In genomic region chr6:129449743-129450142, GRCm38 (mm10) we compare ENCODE assay signal across 19 mouse cellular contexts. TPM values are rescaled to one million over a fixed set of nuclear protein-coding genes. Genes with fewer than 3 reads are reported as not detected.
DNase-seq lines count a peak whose midpoint lies in the region; ATAC-seq and TF ChIP-seq lines count a peak whose summit lies in the region.
"Had no signal": no experiment of that assay in that cellular context is flagged by ENCODE, and none has a peak within 500 bp of the region (broad histone marks: within the 10 kb centered on the region; RNA-seq: fewer than 3 reads in every experiment).

No protein-coding gene starts in this region.

- H3K9ac ChIP-seq in embryonic facial prominence, embryonic 11.5 days (replicated peaks; ENCODE audit: low read length), result no peak overlapping the region
- no peak overlapping the region for H3K9ac ChIP-seq in lung, embryonic 15.5 days
- H3K9ac ChIP-seq: embryonic facial prominence, embryonic 12.5 days; hindbrain, embryonic 15.5 days; liver, embryonic 12.5 days; neural tube, embryonic 15.5 days had no signal

- TF ChIP-seq POLR2A in kidney, adult 2 months (IDR thresholded peaks at IDR 0.05; ENCODE audit: low read depth, low read length), result no peak

- H3K9me3 ChIP-seq in embryonic facial prominence, embryonic 11.5 days (replicated peaks; ENCODE audit: control insufficient read depth, low read length), result no peaks in the 10 kb centered on the region
- no peaks in the 10 kb centered on the region for H3K9me3 ChIP-seq in embryonic facial prominence, embryonic 10.5 days
- no peaks in the 10 kb centered on the region for H3K9me3 ChIP-seq in lung, embryonic 15.5 days
- H3K9me3 ChIP-seq: embryonic facial prominence, embryonic 12.5 days; hindbrain, embryonic 15.5 days; liver, embryonic 12.5 days; megakaryocyte, embryonic 14.5 days; neural tube, embryonic 15.5 days had no signal

- no peaks in the 10 kb centered on the region for H3K36me3 ChIP-seq in embryonic facial prominence, embryonic 11.5 days (replicated peaks; ENCODE audit: control insufficient read depth, insufficient read depth, low read depth, low read length)
- no peaks in the 10 kb centered on the region for H3K36me3 ChIP-seq in embryonic facial prominence, embryonic 10.5 days (replicated peaks)
- no peaks in the 10 kb centered on the region for H3K36me3 ChIP-seq in kidney, adult 2 months (ENCODE audit: control insufficient read depth, insufficient read depth, low read length)
- H3K36me3 ChIP-seq in lung, embryonic 15.5 days, result no peaks in the 10 kb centered on the region
- H3K36me3 ChIP-seq: embryonic facial prominence, embryonic 12.5 days; hindbrain, embryonic 15.5 days; liver, embryonic 12.5 days; neural tube, embryonic 15.5 days had no signal

- H3K27me3 ChIP-seq in embryonic facial prominence, embryonic 11.5 days (ENCODE audit: control insufficient read depth, insufficient read depth, low read length), result no peaks in the 10 kb centered on the region
- H3K27me3 ChIP-seq in embryonic facial prominence, embryonic 10.5 days (replicated peaks; ENCODE audit: low read depth, poor library complexity, severe bottlenecking), result no peaks in the 10 kb centered on the region
- no peaks in the 10 kb centered on the region for H3K27me3 ChIP-seq in kidney, adult 2 months (replicated peaks; ENCODE audit: control insufficient read depth, insufficient read depth, low read length)
- H3K27me3 ChIP-seq in lung, embryonic 15.5 days, result no peaks in the 10 kb centered on the region
- H3K27me3 ChIP-seq: embryonic facial prominence, embryonic 12.5 days; hindbrain, embryonic 15.5 days; liver, embryonic 12.5 days; megakaryocyte, embryonic 14.5 days; neural tube, embryonic 15.5 days had no signal

- no peak overlapping the region for H3K4me2 ChIP-seq in embryonic facial prominence, embryonic 11.5 days (ENCODE audit: low read depth, low read length)
- peak overlapping the region; percentile 41 for H3K4me2 ChIP-seq in lung, embryonic 15.5 days
- H3K4me2 ChIP-seq: embryonic facial prominence, embryonic 12.5 days; hindbrain, embryonic 15.5 days; liver, embryonic 12.5 days; neural tube, embryonic 15.5 days had no signal

- no peak overlapping the region for H3K27ac ChIP-seq in embryonic facial prominence, embryonic 11.5 days (replicated peaks; ENCODE audit: low read depth, low read length)
- no peak overlapping the region for H3K27ac ChIP-seq in embryonic facial prominence, embryonic 10.5 days (replicated peaks)
- peak overlapping the region; percentile 47; the same call in 1 of the 2 replicates for H3K27ac ChIP-seq in kidney, adult 2 months (ENCODE audit: insufficient read depth, low read depth, low read length)
- H3K27ac ChIP-seq in lung, embryonic 15.5 days, result 0 out of 2 replicates have a peak overlapping the region, but pooled peaks have one; percentile 37
- H3K27ac ChIP-seq: embryonic facial prominence, embryonic 12.5 days; hindbrain, embryonic 15.5 days; liver, embryonic 12.5 days; neural tube, embryonic 15.5 days had no signal

- TF ChIP-seq CTCF in kidney, adult 2 months (conservative IDR thresholded peaks at IDR 0.05; ENCODE audit: insufficient read depth, insufficient read length, low read depth, low read length), result no peak

- WGBS in embryonic facial prominence, embryonic 11.5 days, result 65% methylated on average over 6 of the region's 6 CpGs
- WGBS in embryonic facial prominence, embryonic 10.5 days, result 70% methylated on average over 6 of the region's 6 CpGs
- 59% methylated on average over 6 of the region's 6 CpGs for WGBS in kidney, adult 2 months
- 56% methylated on average over 6 of the region's 6 CpGs for WGBS in lung, embryonic 15.5 days

- peak; percentile 12 for DNase-seq in embryonic facial prominence, embryonic 11.5 days (ENCODE audit: low spot score)
- DNase-seq in embryonic facial prominence, embryonic 10.5 days (ENCODE audit: low spot score), result no peak
- peak; percentile 46 for DNase-seq in kidney, adult 2 months
- DNase-seq in kidney, adult 8-10 months, result no peak
- peak; percentile 64 for DNase-seq in NIH3T3 (ENCODE audit: low read depth)
- no peak for DNase-seq in urinary bladder, postnatal 36 days (ENCODE audit: low spot score in 2 of 2)
- DNase-seq in frontal cortex, postnatal 36 days (ENCODE audit: low spot score in 2 of 2), result no peak
- DNase-seq: B cell, adult 2 months; cerebellum, adult 8-10 months; right cerebral cortex, adult 18-20 months; thymus, adult 2 months had no signal

- H3K4me1 ChIP-seq in embryonic facial prominence, embryonic 11.5 days (ENCODE audit: control insufficient read depth, insufficient read depth, low read length), result no peaks in the 10 kb centered on the region
- H3K4me1 ChIP-seq in embryonic facial prominence, embryonic 10.5 days, result peaks cover 3% of the 10 kb centered on the region; the same call in 1 of the 2 replicates
- no peaks in the 10 kb centered on the region; the same call in 1 of the 2 replicates for H3K4me1 ChIP-seq in kidney, adult 2 months (ENCODE audit: control insufficient read depth, insufficient read depth, low read length)
- H3K4me1 ChIP-seq in lung, embryonic 15.5 days, result no peaks in the 10 kb centered on the region
- H3K4me1 ChIP-seq: embryonic facial prominence, embryonic 12.5 days; hindbrain, embryonic 15.5 days; liver, embryonic 12.5 days had no signal

- ATAC-seq in embryonic facial prominence, embryonic 11.5 days (replicated peaks; ENCODE audit: insufficient number of reproducible peaks, low FRiP score, low TSS enrichment, low read depth), result no peak
- ATAC-seq in lung, embryonic 15.5 days (ENCODE audit: borderline replicate concordance, extremely low read depth, low FRiP score, low TSS enrichment), result no peak
- ATAC-seq: activated CD4-positive, CD25-positive, alpha-beta regulatory T cell, adult 4 months; liver, embryonic 12.5 days had no signal

- H3K4me3 ChIP-seq in embryonic facial prominence, embryonic 11.5 days (ENCODE audit: low read depth, low read length), result no peak overlapping the region
- H3K4me3 ChIP-seq in embryonic facial prominence, embryonic 10.5 days, result no peak overlapping the region
- H3K4me3 ChIP-seq in kidney, adult 2 months (ENCODE audit: insufficient read depth, low read depth, low read length), result no peak overlapping the region
- H3K4me3 ChIP-seq in lung, embryonic 15.5 days, result peak overlapping the region; percentile 21
- H3K4me3 ChIP-seq: embryonic facial prominence, embryonic 12.5 days; hindbrain, embryonic 15.5 days; liver, embryonic 12.5 days; megakaryocyte, embryonic 14.5 days; neural tube, embryonic 15.5 days had no signal

RNA-seq across cellular contexts. Expression of gene Clec1a, which starts 2.1 kb away (rescaled TPM):
- 0.49 and 1.5 TPM in 2 replicates for polyA plus RNA-seq in embryonic facial prominence, embryonic 11.5 days (2014; fragmentation: Nextera tagmentation; extraction: Ambion mirVana)
- 0.82 and 0.89 TPM in 2 replicates for polyA plus RNA-seq in embryonic facial prominence, embryonic 10.5 days (2016; fragmentation: Nextera tagmentation; extraction: Ambion mirVana)
- 2.6 and 2.8 TPM in 2 replicates for polyA plus RNA-seq in kidney, adult 2 months (2012; rRNA removed)
- 25.0 and 27.8 TPM in 2 replicates for polyA plus RNA-seq in lung, embryonic 15.5 days (2015; fragmentation: Nextera tagmentation; extraction: Ambion mirVana)
- polyA plus RNA-seq: activated CD4-positive, CD25-positive, alpha-beta regulatory T cell, adult 4 months had no signal

RNA-seq across cellular contexts. Expression of gene Clec9a, which starts 41.1 kb away (rescaled TPM):
- 0.13 and 0.15 TPM in 2 replicates for polyA plus RNA-seq in embryonic facial prominence, embryonic 11.5 days (2014; fragmentation: Nextera tagmentation; extraction: Ambion mirVana)
- 0.19 and 0.50 TPM in 2 replicates for polyA plus RNA-seq in embryonic facial prominence, embryonic 10.5 days (2016; fragmentation: Nextera tagmentation; extraction: Ambion mirVana)
- 0.42 and 0.86 TPM in 2 replicates for polyA plus RNA-seq in kidney, adult 2 months (2012; rRNA removed)
- 0.95 and 1.0 TPM in 2 replicates for polyA plus RNA-seq in lung, embryonic 15.5 days (2015; fragmentation: Nextera tagmentation; extraction: Ambion mirVana)
- polyA plus RNA-seq: activated CD4-positive, CD25-positive, alpha-beta regulatory T cell, adult 4 months had no signal

RNA-seq across cellular contexts. Expression of gene Clec1b, which starts 52.6 kb away (rescaled TPM):
- 10.7 and 13.5 TPM in 2 replicates for polyA plus RNA-seq in embryonic facial prominence, embryonic 11.5 days (2014; fragmentation: Nextera tagmentation; extraction: Ambion mirVana)
- 12.7 and 13.3 TPM in 2 replicates for polyA plus RNA-seq in embryonic facial prominence, embryonic 10.5 days (2016; fragmentation: Nextera tagmentation; extraction: Ambion mirVana)
- 0.24 and 0.41 TPM in 2 replicates for polyA plus RNA-seq in kidney, adult 2 months (2012; rRNA removed)
- polyA plus RNA-seq in lung, embryonic 15.5 days (2015; fragmentation: Nextera tagmentation; extraction: Ambion mirVana), result 2.6 and 4.6 TPM in 2 replicates

RNA-seq across cellular contexts. Expression of gene Olr1, which starts 57.2 kb away (rescaled TPM):
- 0.36 TPM in 1 of 2 replicates, not detected in the other for polyA plus RNA-seq in embryonic facial prominence, embryonic 11.5 days (2014; fragmentation: Nextera tagmentation; extraction: Ambion mirVana)
- polyA plus RNA-seq in embryonic facial prominence, embryonic 10.5 days (2016; fragmentation: Nextera tagmentation; extraction: Ambion mirVana), result 0.06 TPM in 1 of 2 replicates, not detected in the other
- polyA plus RNA-seq in kidney, adult 2 months (2012; rRNA removed), result 0.03 and 0.17 TPM in 2 replicates
- polyA plus RNA-seq in lung, embryonic 15.5 days (2015; fragmentation: Nextera tagmentation; extraction: Ambion mirVana), result 0.15 TPM in 1 of 2 replicates, not detected in the other
- polyA plus RNA-seq: forebrain, embryonic 11.5 days; hindbrain, embryonic 15.5 days had no signal

Comparison
In these comparisons a context has a peak if more than half of its experiments do, and no peak if none do; other contexts are left out.
1. DNase-seq: peak in embryonic facial prominence, embryonic 11.5 days (single experiment), kidney, adult 2 months (single experiment) and NIH3T3 (single experiment); none in embryonic facial prominence, embryonic 10.5 days (single experiment), kidney, adult 8-10 months (0 of 2), urinary bladder, postnatal 36 days (0 of 2) and frontal cortex, postnatal 36 days (0 of 2).
2. H3K27ac ChIP-seq: peak in kidney, adult 2 months (single experiment) and lung, embryonic 15.5 days (single experiment); none in embryonic facial prominence, embryonic 11.5 days (single experiment) and embryonic facial prominence, embryonic 10.5 days (single experiment).